Mouse (Mus musculus) kidney, postnatal 10 days (tissue): Measurements from ENCODE around the gene Acaa1a.
A peak's percentile ranks its signal among the peaks of the same experiment; 100 is the strongest.

Source experiments
- DNase-seq: peaks from one replicate; pipeline ENCODE4 v3.0.0; 2021; ENCODE audit warnings: mixed read lengths

Acaa1a gene

GRCm38 (mm10) chr9:119339558-119340211 is at the start of gene Acaa1a:
Gene Acaa1a, plus strand, starts transcription at chr9:119339676.
- peak; percentile 82 for DNase-seq

GRCm38 (mm10) chr9:119290791-119291190 is 48.7 kb upstream of the Acaa1a start:
- DNase-seq: no peak

- no peak for DNase-seq
These were observed 41.8 kb upstream of the Acaa1a start for GRCm38 (mm10) chr9:119297696-119298095.

- no peak for DNase-seq
These were observed 40.9 kb upstream of the Acaa1a start for GRCm38 (mm10) chr9:119298563-119298962.

GRCm38 (mm10) chr9:119305863-119306262 is 33.6 kb upstream of the Acaa1a start:
- DNase-seq: no peak

GRCm38 (mm10) chr9:119309067-119309466 is 30.4 kb upstream of the Acaa1a start:
- DNase-seq: no peak

GRCm38 (mm10) chr9:119313096-119313495 is 26.4 kb upstream of the Acaa1a start:
- no peak for DNase-seq

GRCm38 (mm10) chr9:119318891-119319290 is 20.6 kb upstream of the Acaa1a start:
- no peak for DNase-seq

GRCm38 (mm10) chr9:119320446-119320845 is 19.0 kb upstream of the Acaa1a start:
- no peak for DNase-seq

- no peak for DNase-seq
These were observed 18.5 kb upstream of the Acaa1a start for GRCm38 (mm10) chr9:119320946-119321345.

- no peak for DNase-seq
These were observed 17.9 kb upstream of the Acaa1a start for GRCm38 (mm10) chr9:119321392-119322229.

- peak; percentile 99 for DNase-seq
These were observed 16.9 kb upstream of the Acaa1a start, which contains the start of gene Oxsr1 for GRCm38 (mm10) chr9:119322289-119323259. Gene Oxsr1, minus strand, starts transcription at chr9:119322427.

GRCm38 (mm10) chr9:119323260-119323645 is 16.2 kb upstream of the Acaa1a start:
- DNase-seq: no peak

- no peak for DNase-seq
These were observed 15.3 kb upstream of the Acaa1a start for GRCm38 (mm10) chr9:119324130-119324529.

GRCm38 (mm10) chr9:119328488-119328887 is 11.0 kb upstream of the Acaa1a start:
- DNase-seq: no peak

GRCm38 (mm10) chr9:119330186-119330963 is 9.1 kb upstream of the Acaa1a start:
- DNase-seq: no peak

GRCm38 (mm10) chr9:119334324-119334723 is 5.2 kb upstream of the Acaa1a start:
- DNase-seq: peak; percentile 78

GRCm38 (mm10) chr9:119334834-119335233 is 4.6 kb upstream of the Acaa1a start:
- DNase-seq: no peak

- DNase-seq: no peak
These were observed 3.9 kb upstream of the Acaa1a start for GRCm38 (mm10) chr9:119335571-119335970.

- peak; percentile 49 for DNase-seq
These were observed 1.6 kb upstream of the Acaa1a start for GRCm38 (mm10) chr9:119337842-119338241.

- no peak for DNase-seq
These were observed 1.1 kb upstream of the Acaa1a start for GRCm38 (mm10) chr9:119338350-119338749.

- DNase-seq: no peak
These were observed 370 bp upstream of the Acaa1a start for GRCm38 (mm10) chr9:119339106-119339505.
